Mouse (Mus musculus) liver, adult 2 months (tissue): ENCODE measurements around the gene Tmprss12.
"Not testable (repeated sequence)": the region's sequence is repeated elsewhere in the genome, so short reads cannot be mapped to it uniquely, and the experiment has no call there.

Experiments used
- CTCF ChIP-seq: fragments of 200-500 bp; IDR thresholded peaks from 2 replicates; pipeline ENCODE4 v1.5.1; 2011; ENCODE audit warnings: low read depth, low read length, control low read depth
- POLR2A ChIP-seq: fragments of 200-500 bp; IDR thresholded peaks from 2 replicates; pipeline ENCODE4 v1.6.1; 2011; ENCODE audit warnings: low read length, control low read depth; ENCODE audit not compliant: insufficient read depth; ENCODE audit errors: extremely low read depth

DNA sequence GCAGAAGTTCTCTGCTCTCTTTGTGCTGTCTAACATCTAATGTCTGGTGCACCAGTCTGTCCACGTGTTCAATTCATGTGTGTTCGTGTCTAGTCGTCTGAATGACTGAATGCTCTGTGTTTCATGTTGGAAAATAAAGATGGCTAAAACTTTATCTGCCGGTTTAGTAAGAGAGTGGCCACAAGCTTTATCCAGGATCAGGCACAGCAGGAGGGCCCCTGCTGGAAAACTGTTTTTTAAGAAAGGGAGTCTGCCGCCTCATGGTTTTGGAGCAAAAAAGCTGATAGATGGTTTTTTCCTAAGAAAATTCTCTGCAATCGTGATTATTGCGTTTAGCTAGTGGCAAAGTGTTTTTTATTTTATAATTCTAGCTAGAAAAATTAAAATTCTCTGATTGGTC, 10.0 kb upstream of the Tmprss12 start:
- not testable (repeated sequence) for TF ChIP-seq CTCF, POLR2A
